Mouse (Mus musculus) limb, embryonic 14.5 days (tissue): Measurements from ENCODE around the gene Slit2. TPM values are rescaled to one million over a fixed set of nuclear protein-coding genes. Genes with fewer than 3 reads are reported as not detected.

Experiments
- ATAC-seq: fragments of 200-750 bp; cut with Nextera tagmentation; 2 replicates; pipeline ENCODE4 v1.8.0; 2017; ENCODE audit warnings: low read depth, moderate number of reproducible peaks, moderate TSS enrichment; ENCODE audit not compliant: low FRiP score
- DNase-seq: peaks from one replicate; pipeline ENCODE4 v3.0.0-alpha.2; 2015; ENCODE audit warnings: low spot score
- H3K27ac ChIP-seq: fragments of 300-500 bp; sonication (generic); replicated peaks from 2 replicates; pipeline ENCODE4 v1.5.1; 2014; ENCODE audit warnings: low read depth, mild to moderate bottlenecking, low read length, moderate library complexity, mixed read lengths
- H3K27me3 ChIP-seq: fragments of 300-500 bp; sonication (generic); 2 replicates; pipeline ENCODE4 v1.6.1; 2014; ENCODE audit warnings: low read length, mixed read lengths; ENCODE audit not compliant: control insufficient read depth, insufficient read depth
- H3K36me3 ChIP-seq: fragments of 300-500 bp; sonication (generic); 2 replicates; pipeline ENCODE4 v1.6.1; 2014; ENCODE audit warnings: mild to moderate bottlenecking, low read length, moderate library complexity, mixed read lengths; ENCODE audit not compliant: control insufficient read depth, insufficient read depth
- H3K4me1 ChIP-seq: fragments of 300-500 bp; sonication (generic); 2 replicates; pipeline ENCODE4 v1.6.1; 2014; ENCODE audit warnings: antibody characterized with exemption, low read length, mixed read lengths; ENCODE audit not compliant: control insufficient read depth, insufficient read depth
- H3K4me2 ChIP-seq: fragments of 300-500 bp; sonication (generic); replicated peaks from 2 replicates; pipeline ENCODE4 v1.6.1; 2014; ENCODE audit warnings: low read depth, mild to moderate bottlenecking, low read length, moderate library complexity; ENCODE audit not compliant: severe bottlenecking
- H3K4me3 ChIP-seq: fragments of 300-500 bp; sonication (generic); replicated peaks from 2 replicates; pipeline ENCODE4 v1.5.1; 2014; ENCODE audit warnings: low read length
- H3K9ac ChIP-seq: fragments of 300-500 bp; sonication (generic); 2 replicates; pipeline ENCODE4 v1.6.1; 2014; ENCODE audit warnings: mild to moderate bottlenecking, low read depth, low read length, moderate library complexity; ENCODE audit not compliant: severe bottlenecking
- H3K9me3 ChIP-seq: fragments of 300-500 bp; sonication (generic); 2 replicates; pipeline ENCODE4 v1.6.1; 2016; ENCODE audit warnings: low read length; ENCODE audit not compliant: control insufficient read depth
- POLR2A ChIP-seq: fragments of 200-500 bp; IDR thresholded peaks from 2 replicates; pipeline ENCODE4 v1.8.0; 2012; ENCODE audit warnings: inconsistent platforms, mild to moderate bottlenecking, moderate library complexity, borderline replicate concordance; ENCODE audit not compliant: insufficient read depth, insufficient read length; ENCODE audit errors: extremely low read depth
- WGBS: fragments of 180-500 bp; shearing (Covaris S2); extraction: QIAGEN DNeasy Blood & Tissue Kit; methylation state at CpG from one replicate; pipeline ENCODE4 v1.1.7; 2014; 5-methylcytosine and 5-hydroxymethylcytosine counted together
- microRNA-seq: library from miRNA; unstranded; fragments of <30 nt; microRNA quantifications from one replicate; pipeline ENCODE4, GENCODE M21; 2016
- polyA plus RNA-seq, 2 experiments: library from polyadenylated mRNA; depleted of rRNA in 1 of 2; stranded (reverse) in 1 of 2; unstranded in 1 of 2; fragments of >200 nt; fragmentation: Nextera tagmentation in 1 of 2; extraction: Ambion mirVana in 1 of 2; gene quantifications; 2 replicates each; pipeline versions ENCODE4 v1.2.1 to v1.2.3; 2012 to 2014

The Slit2 gene
- polyA plus RNA-seq, 2 experiments: 19.9 to 26.3 TPM

DNA sequence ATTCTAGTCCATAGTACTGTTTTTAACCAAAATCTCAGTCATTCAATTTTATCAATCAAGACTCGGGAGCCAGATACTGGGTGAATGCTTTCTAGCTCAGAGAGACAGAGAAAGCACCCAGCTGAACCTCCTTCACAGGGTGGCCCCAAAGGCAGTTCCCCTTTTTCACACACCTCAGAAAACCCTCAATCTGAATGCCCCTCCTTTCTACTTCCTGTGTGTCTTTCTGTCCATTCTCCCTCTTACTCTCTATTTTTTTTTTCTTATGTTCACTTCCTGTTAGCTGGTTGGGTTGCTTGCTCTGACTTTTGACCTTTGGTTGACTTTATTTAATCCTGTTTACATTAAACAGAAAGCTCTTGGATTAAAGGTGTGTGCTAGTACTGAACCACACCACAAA, 366.4 kb downstream of the Slit2 start:
- no peak for DNase-seq
- TF ChIP-seq POLR2A: no peak
- Histone ChIP-seq H3K36me3 (no peaks in the 10 kb centered on the region), H3K9ac (no peak overlapping the region), H3K4me3 (no peak overlapping the region), H3K27ac (no peak overlapping the region), H3K4me1 (no peaks in the 10 kb centered on the region), H3K9me3 (no peaks in the 10 kb centered on the region), H3K4me2 (no peak overlapping the region), H3K27me3 (no peaks in the 10 kb centered on the region)
- no peak for ATAC-seq
- 81% methylated on average over 1 of the region's 1 CpGs for WGBS

Small RNA genes lying within 50 kb of the gene (microRNA-seq; reads per million reads assigned to microRNA genes)
- 15.8 reads per million, percentile 26 among the genes with 10 or more reads in this experiment for gene Mir218-1
